Mouse (Mus musculus) heart, postnatal 4 days (tissue): ENCODE results near the gene Sgf29. TPM values are rescaled to one million over a fixed set of nuclear protein-coding genes. Genes with fewer than 3 reads are reported as not detected.
"Not testable (repeated sequence)": the region's sequence is repeated elsewhere in the genome, so short reads cannot be mapped to it uniquely, and the experiment has no call there.

Source experiments
- DNase-seq: peaks from one replicate; pipeline ENCODE4 v3.0.0; 2021
- total RNA-seq, 2 experiments: library from RNA; stranded (reverse); gene quantifications; 2 replicates each; pipeline ENCODE4 v1.2.3; 2021

Gene Sgf29
- total RNA-seq, 2 experiments from 2014 or later = 30.9 to 33.2 TPM

- not testable (repeated sequence) for DNase-seq
Observed at GRCm38 (mm10) chr7:126688156-126688555, 39.0 kb downstream of the Sgf29 start.

GRCm38 (mm10) chr7:126689021-126689420 lies 39.9 kb downstream of the Sgf29 start:
- no peak for DNase-seq

GRCm38 (mm10) chr7:126690737-126691136 lies 41.6 kb downstream of the Sgf29 start:
- no peak for DNase-seq

GRCm38 (mm10) chr7:126691676-126692075 lies 42.6 kb downstream of the Sgf29 start:
- DNase-seq = no peak

- DNase-seq = no peak
Observed at GRCm38 (mm10) chr7:126692426-126692825, 43.3 kb downstream of the Sgf29 start.

GRCm38 (mm10) chr7:126693256-126693655 lies 44.1 kb downstream of the Sgf29 start:
- peak; percentile 91 for DNase-seq

GRCm38 (mm10) chr7:126693781-126694180 lies 44.7 kb downstream of the Sgf29 start:
- no peak for DNase-seq

- DNase-seq = no peak
Observed at GRCm38 (mm10) chr7:126694441-126695051, 45.4 kb downstream of the Sgf29 start.

GRCm38 (mm10) chr7:126695210-126695611 lies 46.1 kb downstream of the Sgf29 start, which contains the start of gene Bola2:
Bola2 (plus strand) TSS chr7:126695401.
- DNase-seq = peak; percentile 73

- peak; percentile 97 for DNase-seq
Observed at GRCm38 (mm10) chr7:126695631-126696207, 46.6 kb downstream of the Sgf29 start, which contains the start of gene Slx1b. Slx1b (minus strand) TSS chr7:126695784.

GRCm38 (mm10) chr7:126696303-126696702 lies 47.2 kb downstream of the Sgf29 start:
- no peak for DNase-seq

GRCm38 (mm10) chr7:126696886-126697285 lies 47.8 kb downstream of the Sgf29 start:
- DNase-seq = no peak

GRCm38 (mm10) chr7:126697838-126698237 lies 48.7 kb downstream of the Sgf29 start:
- no peak for DNase-seq

GRCm38 (mm10) chr7:126700063-126701015 lies 51.2 kb downstream of the Sgf29 start:
- no peak for DNase-seq

- peak; percentile 93 for DNase-seq
Observed at GRCm38 (mm10) chr7:126701070-126701469, 52.0 kb downstream of the Sgf29 start.

- no peak for DNase-seq
Observed at GRCm38 (mm10) chr7:126701559-126702357, 52.6 kb downstream of the Sgf29 start.

- no peak for DNase-seq
Observed at GRCm38 (mm10) chr7:126702358-126702757, 53.2 kb downstream of the Sgf29 start.

- no peak for DNase-seq
Observed at GRCm38 (mm10) chr7:126702861-126703756, 54.0 kb downstream of the Sgf29 start.

- no peak for DNase-seq
Observed at GRCm38 (mm10) chr7:126703757-126704077, 54.6 kb downstream of the Sgf29 start.

GRCm38 (mm10) chr7:126704121-126704980 lies 55.2 kb downstream of the Sgf29 start:
- peak; percentile 72 for DNase-seq
